Mouse (Mus musculus) ES-E14 (cell line): Measurements from ENCODE around the gene Ugt2a3.
"Not testable (repeated sequence)": the region's sequence is repeated elsewhere in the genome, so short reads cannot be mapped to it uniquely, and the experiment has no call there.

Experiments used
- ZC3H11A ChIP-seq: IDR thresholded peaks from 2 replicates; pipeline ENCODE4 v1.6.1; 2012; ENCODE audit warnings: low read depth, mild to moderate bottlenecking, inconsistent platforms, low read length, borderline replicate concordance
- ZNF384 ChIP-seq: IDR thresholded peaks from 2 replicates; pipeline ENCODE4 v1.6.1; 2012; ENCODE audit warnings: low read depth, low read length, inconsistent platforms

- not testable (repeated sequence) for TF ChIP-seq ZNF384, ZC3H11A
These were observed 61.0 kb downstream of the Ugt2a3 start for GRCm38 (mm10) chr5:87275986-87276385.
